Mouse (Mus musculus): Measurements from ENCODE around the gene 4933414I15Rik. TPM values are rescaled to one million over a fixed set of nuclear protein-coding genes. Genes with fewer than 3 reads are reported as not detected.

The 4933414I15Rik gene
- not detected in 2 replicates for polyA plus RNA-seq (2012)

DNA sequence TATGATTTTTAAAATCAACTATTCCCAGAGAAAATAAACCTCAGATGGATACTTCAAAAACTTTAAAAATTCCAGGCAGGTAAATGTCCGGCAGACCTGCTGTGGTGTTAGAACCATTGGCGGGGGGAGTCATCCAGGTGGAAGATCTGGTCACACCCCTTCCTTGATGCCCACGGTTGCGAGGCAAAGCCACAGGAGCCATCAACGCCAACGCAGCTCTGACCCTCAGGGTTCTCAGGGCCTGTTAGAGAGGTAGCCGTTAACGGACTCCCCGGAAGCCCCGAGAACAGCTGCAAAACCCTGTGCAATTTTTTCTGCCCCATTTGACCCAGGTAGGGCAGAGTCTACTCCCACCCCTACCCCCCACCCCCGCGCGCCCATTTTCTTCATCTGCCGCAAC is at the start of gene 4933414I15Rik:
4933414I15Rik (minus strand) TSS at position 260 of the 400 bp plus-strand sequence.

GRCm38 (mm10) chr11:50981667-50982066 is 38.1 kb upstream of the 4933414I15Rik start, which contains the start of gene Olfr1377:
Gene Olfr1377 (plus strand): TSS chr11:50981967.

GRCm38 (mm10) chr11:50966230-50966629 is 22.7 kb upstream of the 4933414I15Rik start, which contains the start of gene Olfr1378:
Gene Olfr1378 (plus strand): TSS chr11:50966530.

GRCm38 (mm10) chr11:50953665-50954064 is 10.1 kb upstream of the 4933414I15Rik start, which contains the start of gene Prop1:
Gene Prop1 (minus strand): TSS chr11:50953765.

DNA sequence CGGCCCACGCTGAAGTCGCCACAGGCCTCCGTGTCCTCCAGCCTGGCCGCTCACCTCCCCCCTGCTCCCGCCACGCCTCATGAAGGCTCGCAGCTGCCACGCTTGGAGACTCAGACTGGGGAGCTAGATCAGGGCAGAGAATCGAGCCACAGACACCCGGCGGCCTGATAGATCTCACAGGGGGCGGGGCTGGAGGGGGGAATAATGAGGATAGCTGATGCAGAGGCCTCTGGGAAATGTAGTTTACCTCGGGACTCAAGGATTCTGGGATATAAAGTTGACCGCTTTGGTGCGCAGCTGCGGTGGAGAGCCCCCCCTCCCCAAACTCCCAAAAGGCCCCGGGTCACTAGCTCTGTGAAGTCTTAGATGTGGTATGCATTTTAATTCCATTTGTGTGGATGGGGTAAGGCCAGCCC is 12.1 kb downstream of the 4933414I15Rik start, which contains the start of gene Zfp354b:
Zfp354b (minus strand) TSS at position 183 of the 416 bp plus-strand sequence.

GRCm38 (mm10) chr11:50915671-50916320 is 27.8 kb downstream of the 4933414I15Rik start, which contains the start of gene Zfp2:
Gene Zfp2 (minus strand): TSS chr11:50916165.

Other genes with a start within 250 kb of the 4933414I15Rik start
- gene Zfp354c, start 116.0 kb downstream of the 4933414I15Rik start, polyA plus RNA-seq (2012) = 0.41 and 2.2 TPM in 2 replicates
- 0.04 and 0.09 TPM in 2 replicates for gene Zfp879, start 102.2 kb downstream of the 4933414I15Rik start, polyA plus RNA-seq (2012)
- 0.04 and 0.14 TPM in 2 replicates for gene Grm6, start 93.1 kb downstream of the 4933414I15Rik start, polyA plus RNA-seq (2012)
- 0.49 TPM in 1 of 2 replicates, not detected in the other for gene Zfp454, start 56.1 kb downstream of the 4933414I15Rik start, polyA plus RNA-seq (2012)
- 0.06 and 0.09 TPM in 2 replicates for gene Zfp2, start 27.6 kb downstream of the 4933414I15Rik start, polyA plus RNA-seq (2012)
- gene Zfp354b, start 12.1 kb downstream of the 4933414I15Rik start, polyA plus RNA-seq (2012) = 0.04 and 0.50 TPM in 2 replicates
- gene Prop1, start 10.0 kb upstream of the 4933414I15Rik start, polyA plus RNA-seq (2012) = not detected in 2 replicates
- not detected in 2 replicates for gene Olfr1378, start 22.8 kb upstream of the 4933414I15Rik start, polyA plus RNA-seq (2012)
- not detected in 2 replicates for gene Olfr1377, start 38.2 kb upstream of the 4933414I15Rik start, polyA plus RNA-seq (2012)
- gene Olfr51, start 59.8 kb upstream of the 4933414I15Rik start, polyA plus RNA-seq (2012) = not detected in 2 replicates
- gene Olfr54, start 70.5 kb upstream of the 4933414I15Rik start, polyA plus RNA-seq (2012) = not detected in 2 replicates
- not detected in 2 replicates for gene Olfr1375, start 104.3 kb upstream of the 4933414I15Rik start, polyA plus RNA-seq (2012)
- gene Zfp354a, start 115.5 kb upstream of the 4933414I15Rik start, polyA plus RNA-seq (2012) = 0.01 TPM in 1 of 2 replicates, not detected in the other

All from megakaryocyte-erythroid progenitor cell, adult 5 weeks (primary cell).